Mouse (Mus musculus): ENCODE measurements around the gene Best3. TPM values are rescaled to one million over a fixed set of nuclear protein-coding genes. Genes with fewer than 3 reads are reported as not detected.

The Best3 gene
- not detected for polyA plus RNA-seq (2015; fragmentation: Illumina TruSeq; extraction: RNeasy Lipid Tissue Mini Kit (QIAGEN cat#74804); ENCODE audit: insufficient read depth, low replicate concordance)

GRCm38 (mm10) chr10:116986264-116987082 is at the start of gene Best3:
TSS of gene Best3 (plus strand) at chr10:116986314.

DNA sequence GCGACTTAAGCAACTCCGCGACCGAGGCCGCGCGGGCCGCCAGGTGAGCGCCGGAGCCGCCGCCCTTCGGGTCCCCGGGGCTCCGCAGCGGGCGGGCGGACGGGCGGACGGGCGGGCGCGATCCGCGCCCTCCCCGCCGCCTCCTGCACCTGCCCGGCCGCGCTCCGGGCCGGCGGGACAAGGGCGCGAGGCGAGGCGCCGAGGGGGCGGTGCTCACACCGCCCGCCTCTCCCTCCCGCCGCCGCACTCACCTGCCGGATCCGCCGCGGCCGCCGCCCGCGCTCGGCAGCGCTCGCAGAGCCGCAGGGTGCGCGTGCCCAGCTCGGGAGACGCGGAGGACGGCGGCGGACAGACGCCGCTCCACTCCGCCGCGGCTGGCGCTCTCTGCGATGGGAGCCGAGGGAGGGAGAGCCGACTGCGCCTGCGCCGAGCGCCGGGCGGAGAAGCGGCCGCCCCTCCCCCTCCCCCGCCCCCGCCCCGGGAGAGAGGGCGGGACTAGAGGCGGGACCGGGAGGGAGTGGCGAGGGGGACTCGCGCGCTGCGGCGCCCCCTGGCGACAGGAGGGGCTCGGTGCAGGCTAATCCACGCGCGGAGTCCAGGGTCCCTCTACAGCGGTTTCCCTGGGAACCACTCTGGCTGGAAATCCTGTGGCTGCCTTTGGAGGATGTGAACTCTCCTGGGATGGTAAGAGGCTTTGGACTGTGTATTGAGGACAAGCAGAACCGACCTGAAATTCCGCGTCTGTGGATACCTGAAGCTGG is 35.9 kb upstream of the Best3 start, which contains the start of gene Rab3ip:
TSS of gene Rab3ip (minus strand) at position 761 of the 761 bp plus-strand sequence.

DNA sequence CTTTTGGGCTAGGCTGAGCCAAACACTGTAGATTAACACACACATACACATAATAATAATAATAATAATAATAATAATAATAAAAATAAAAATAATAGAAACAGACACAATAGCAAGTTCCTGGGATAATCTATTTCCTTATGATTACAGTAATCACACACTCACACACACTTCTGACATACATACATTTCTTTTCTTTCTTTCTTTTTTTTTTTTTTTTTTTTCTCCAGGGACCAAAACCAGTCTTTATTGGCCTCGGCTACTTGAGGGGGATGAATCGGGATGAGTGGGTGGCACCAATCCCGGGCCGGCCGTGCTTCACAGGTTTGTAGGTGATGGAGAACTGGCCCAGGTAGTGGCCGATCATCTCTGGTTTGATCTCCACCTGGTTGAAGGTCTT is 13.6 kb upstream of the Best3 start, which contains the start of gene Gm10271:
TSS of gene Gm10271 (minus strand) at position 101 of the 400 bp plus-strand sequence.

GRCm38 (mm10) chr10:117045175-117046056 is 59.3 kb downstream of the Best3 start, which contains the start of gene Lrrc10:
TSS of gene Lrrc10 (plus strand) at chr10:117045341.

DNA sequence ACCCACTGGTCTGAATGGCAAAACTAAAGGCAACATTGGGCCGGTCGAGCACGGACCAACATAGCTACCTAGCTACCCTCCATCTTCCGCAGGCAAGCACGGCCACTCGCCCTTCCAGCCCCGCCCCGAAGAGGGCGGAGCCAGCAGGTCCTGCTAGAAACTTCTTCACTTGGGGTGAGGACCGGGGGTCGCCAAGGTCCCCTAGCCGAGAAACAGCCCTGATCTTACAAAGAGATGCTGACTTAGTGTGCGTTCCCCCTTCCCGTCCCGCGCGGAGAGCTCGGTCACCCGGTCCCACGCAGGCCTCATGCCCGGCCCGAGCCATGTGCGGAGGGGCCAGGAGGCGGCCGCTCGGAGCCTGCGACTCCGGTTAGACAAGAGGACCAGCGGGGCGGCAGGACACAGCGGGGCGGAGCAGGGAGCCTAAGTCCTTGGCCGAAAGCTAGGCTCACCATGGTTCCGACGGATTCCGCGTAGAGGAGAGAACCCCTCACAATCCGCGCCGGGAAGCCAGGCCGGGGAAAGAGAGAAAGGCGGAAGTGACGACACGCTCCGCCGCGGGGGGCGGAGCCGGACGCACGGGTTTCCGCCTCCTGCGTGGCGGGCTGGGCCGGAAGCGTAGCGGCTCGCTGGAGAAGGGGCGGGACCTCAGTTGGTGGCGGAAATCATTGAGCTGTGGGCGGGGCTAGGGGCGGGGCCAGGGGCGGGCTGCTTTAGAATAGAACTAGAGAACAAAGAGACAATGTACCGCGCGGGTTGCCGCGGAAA is 77.3 kb downstream of the Best3 start, which contains the start of gene Cct2:
TSS of gene Cct2 (minus strand) at position 561 of the 768 bp plus-strand sequence.

Other genes with a start within 250 kb of the Best3 start
- not detected for gene Myrfl, start 89.4 kb upstream of the Best3 start, polyA plus RNA-seq (2015; fragmentation: Illumina TruSeq; extraction: RNeasy Lipid Tissue Mini Kit (QIAGEN cat#74804); ENCODE audit: insufficient read depth, low replicate concordance)
- 25.1 TPM for gene Rab3ip, start 35.5 kb upstream of the Best3 start, polyA plus RNA-seq (2015; fragmentation: Illumina TruSeq; extraction: RNeasy Lipid Tissue Mini Kit (QIAGEN cat#74804); ENCODE audit: insufficient read depth, low replicate concordance)
- not detected for gene Gm10271, start 13.7 kb upstream of the Best3 start, polyA plus RNA-seq (2015; fragmentation: Illumina TruSeq; extraction: RNeasy Lipid Tissue Mini Kit (QIAGEN cat#74804); ENCODE audit: insufficient read depth, low replicate concordance)
- not detected for gene Lrrc10, start 59.0 kb downstream of the Best3 start, polyA plus RNA-seq (2015; fragmentation: Illumina TruSeq; extraction: RNeasy Lipid Tissue Mini Kit (QIAGEN cat#74804); ENCODE audit: insufficient read depth, low replicate concordance)
- 292 TPM for gene Cct2, start 77.5 kb downstream of the Best3 start, polyA plus RNA-seq (2015; fragmentation: Illumina TruSeq; extraction: RNeasy Lipid Tissue Mini Kit (QIAGEN cat#74804); ENCODE audit: insufficient read depth, low replicate concordance)
- gene Frs2, start 162.2 kb downstream of the Best3 start, polyA plus RNA-seq (2015; fragmentation: Illumina TruSeq; extraction: RNeasy Lipid Tissue Mini Kit (QIAGEN cat#74804); ENCODE audit: insufficient read depth, low replicate concordance) = 26.7 TPM
- 96.2 TPM for gene Yeats4, start 238.2 kb downstream of the Best3 start, polyA plus RNA-seq (2015; fragmentation: Illumina TruSeq; extraction: RNeasy Lipid Tissue Mini Kit (QIAGEN cat#74804); ENCODE audit: insufficient read depth, low replicate concordance)

Data from spleen, adult 10 weeks (tissue).